Mouse (Mus musculus) ES-E14 (cell line): Measurements from ENCODE around the gene Cerk. TPM values are rescaled to one million over a fixed set of nuclear protein-coding genes. Genes with fewer than 3 reads are reported as not detected.
"Not testable (repeated sequence)": the region's sequence is repeated elsewhere in the genome, so short reads cannot be mapped to it uniquely, and the experiment has no call there.

Experiments
- DNase-seq: peaks from one replicate; pipeline ENCODE4 v3.0.0-alpha.2; 2013; ENCODE audit warnings: low read depth, low spot score
- H3K27ac ChIP-seq: 2 replicates; pipeline ENCODE4 v1.5.1; 2012; ENCODE audit warnings: low read depth, mild to moderate bottlenecking, low read length, moderate library complexity, mixed read lengths; ENCODE audit not compliant: poor library complexity, insufficient read depth, severe bottlenecking
- H3K36me3 ChIP-seq: 2 replicates; pipeline ENCODE4 v1.6.1; 2012; ENCODE audit warnings: mild to moderate bottlenecking, low read length, moderate library complexity, mixed read lengths; ENCODE audit not compliant: control insufficient read depth, poor library complexity, insufficient read depth, severe bottlenecking
- H3K4me1 ChIP-seq, 2 experiments: fragments of 150-350 bp in 1 of 2; sonication (generic) in 1 of 2; 2 replicates each; pipeline ENCODE4 v1.6.1; 2012; ENCODE audit warnings: low read length in 2 of 2, mild to moderate bottlenecking in 1 of 2, mixed read lengths in 1 of 2; ENCODE audit not compliant: control insufficient read depth in 2 of 2, insufficient read depth in 2 of 2, poor library complexity in 1 of 2
- H3K4me3 ChIP-seq, 2 experiments: fragments of 150-350 bp in 1 of 2; sonication (generic) in 1 of 2; 2 replicates each; pipeline ENCODE4 v1.5.1; 2012; ENCODE audit warnings: low read length in 2 of 2, low read depth in 1 of 2, mild to moderate bottlenecking in 1 of 2, mixed read lengths in 1 of 2; ENCODE audit not compliant: insufficient read depth in 1 of 2, poor library complexity in 1 of 2, severe bottlenecking in 1 of 2
- H3K9ac ChIP-seq: 2 replicates; pipeline ENCODE4 v1.6.1; 2012; ENCODE audit warnings: low read depth, mild to moderate bottlenecking, low read length, mixed read lengths; ENCODE audit not compliant: poor library complexity, insufficient read depth, severe bottlenecking
- H3K9me3 ChIP-seq: fragments of 150-350 bp; sonication (generic); 2 replicates; pipeline ENCODE4 v1.6.1; 2012; ENCODE audit warnings: low read depth, mild to moderate bottlenecking, low read length; ENCODE audit not compliant: control insufficient read depth, insufficient read depth
- CHD2 ChIP-seq: IDR thresholded peaks from 2 replicates; pipeline ENCODE4 v1.6.1; 2014; ENCODE audit warnings: mild to moderate bottlenecking, low read depth, low read length, inconsistent platforms
- HCFC1 ChIP-seq: IDR thresholded peaks from 2 replicates; pipeline ENCODE4 v1.6.1; 2012; ENCODE audit warnings: low read length, inconsistent platforms, borderline replicate concordance; ENCODE audit not compliant: insufficient read depth
- MAFK ChIP-seq: IDR thresholded peaks from 2 replicates; pipeline ENCODE4 v1.6.1; 2014; ENCODE audit warnings: mild to moderate bottlenecking, low read depth, low read length, inconsistent platforms; ENCODE audit not compliant: insufficient read depth
- ZC3H11A ChIP-seq: IDR thresholded peaks from 2 replicates; pipeline ENCODE4 v1.6.1; 2012; ENCODE audit warnings: low read depth, mild to moderate bottlenecking, inconsistent platforms, low read length, borderline replicate concordance
- ZNF384 ChIP-seq: IDR thresholded peaks from 2 replicates; pipeline ENCODE4 v1.6.1; 2012; ENCODE audit warnings: low read depth, low read length, inconsistent platforms
- in situ Hi-C, 2 experiments: fragments of 600-800 bp; cut with MboI; formaldehyde crosslinking; loops; one replicate each; pipeline ENCODE4 v1.15.1; 2025; ENCODE audit warnings: low sequenced_read_pairs in 2 of 2, inconsistent platforms in 1 of 2; ENCODE audit not compliant: unreplicated experiment in 2 of 2
- total RNA-seq: library from RNA; depleted of rRNA; stranded (reverse); fragments of 300-350 nt; gene quantifications from 2 replicates; pipeline ENCODE4 v1.2.3, GENCODE M21; 2012

Gene Cerk
- total RNA-seq, 1 experiment: 3.4 TPM

- TF ChIP-seq HCFC1 (no peak), ZNF384 (no peak), CHD2 (no peak), ZC3H11A (no peak), MAFK (no peak)
- DNase-seq: no peak
- H3K36me3 ChIP-seq: no peaks in the 10 kb centered on the region
- H3K4me1 ChIP-seq: peaks cover 0 to 18% of the 10 kb centered on the region in 2 experiments; a peak in 2 of 4 replicates
- in situ Hi-C loops: no loop called here
- H3K9me3 ChIP-seq: no peaks in the 10 kb centered on the region
- H3K27ac ChIP-seq: no peak overlapping the region
- H3K4me3 ChIP-seq: no peak overlapping the region
- H3K9ac ChIP-seq: no peak overlapping the region
Observed at GRCm38 (mm10) chr15:86182646-86183045, 3.3 kb downstream of the Cerk start.

- Histone ChIP-seq H3K9ac (no peak overlapping the region), H3K27ac (no peak overlapping the region), H3K36me3 (no peaks in the 10 kb centered on the region), H3K4me3 (0 out of 4 replicates have a peak overlapping the region, but pooled peaks of 1 of the 2 experiments have one; percentile 12), H3K4me1 (peaks cover 0 to 20% of the 10 kb centered on the region in 2 experiments; a peak in 2 of 4 replicates), H3K9me3 (no peaks in the 10 kb centered on the region)
- no peak for TF ChIP-seq HCFC1
- TF ChIP-seq MAFK: no peak
- TF ChIP-seq ZC3H11A: no peak
- TF ChIP-seq ZNF384: no peak
- TF ChIP-seq CHD2: no peak
- no peak for DNase-seq
- in situ Hi-C loops: no loop called here
Observed at GRCm38 (mm10) chr15:86181941-86182439, 4.0 kb downstream of the Cerk start.

- H3K9ac ChIP-seq, H3K36me3 ChIP-seq, H3K27ac ChIP-seq, in situ Hi-C loops, H3K9me3 ChIP-seq, DNase-seq, H3K4me3 ChIP-seq: not testable (repeated sequence)
- peaks cover 0 to 15% of the 10 kb centered on the region in 2 experiments; a peak in 1 of 4 replicates for H3K4me1 ChIP-seq
Observed at GRCm38 (mm10) chr15:86181321-86181720, 4.6 kb downstream of the Cerk start.

- no peak for DNase-seq
- no peaks in the 10 kb centered on the region for H3K9me3 ChIP-seq
- H3K4me3 ChIP-seq: no peak overlapping the region
- peaks cover 0 to 13% of the 10 kb centered on the region in 2 experiments; a peak in 1 of 4 replicates for H3K4me1 ChIP-seq
- H3K27ac ChIP-seq: no peak overlapping the region
- no peak for TF ChIP-seq ZNF384
- no peak for TF ChIP-seq CHD2
- no peak for TF ChIP-seq HCFC1
- no peak for TF ChIP-seq ZC3H11A
- no peak for TF ChIP-seq MAFK
- H3K36me3 ChIP-seq: no peaks in the 10 kb centered on the region
- in situ Hi-C loops: no loop called here
- no peak overlapping the region for H3K9ac ChIP-seq
Observed at GRCm38 (mm10) chr15:86180427-86180826, 5.5 kb downstream of the Cerk start.

- Histone ChIP-seq H3K4me1 (peaks cover 0 to 18% of the 10 kb centered on the region in 2 experiments; a peak in 1 of 4 replicates), H3K4me3 (no peak overlapping the region), H3K9ac (no peak overlapping the region), H3K36me3 (no peaks in the 10 kb centered on the region), H3K27ac (no peak overlapping the region), H3K9me3 (no peaks in the 10 kb centered on the region)
- no peak for DNase-seq
- no peak for TF ChIP-seq HCFC1
- TF ChIP-seq CHD2: no peak
- TF ChIP-seq ZC3H11A: no peak
- peak; percentile 61; the same call in 1 of the 2 replicates for TF ChIP-seq MAFK
- no peak for TF ChIP-seq ZNF384
- in situ Hi-C loops: no loop called here
Observed at GRCm38 (mm10) chr15:86178594-86178993, 7.3 kb downstream of the Cerk start.

- H3K27ac ChIP-seq, H3K9me3 ChIP-seq, H3K36me3 ChIP-seq, H3K4me3 ChIP-seq, H3K9ac ChIP-seq, in situ Hi-C loops, DNase-seq: not testable (repeated sequence)
- H3K4me1 ChIP-seq: peaks cover 0 to 16% of the 10 kb centered on the region in 2 experiments; a peak in 1 of 4 replicates
Observed at GRCm38 (mm10) chr15:86177703-86178251, 8.2 kb downstream of the Cerk start.
